Mouse (Mus musculus): Measurements from ENCODE around the gene Fbxo7.

The Fbxo7 gene

DNA sequence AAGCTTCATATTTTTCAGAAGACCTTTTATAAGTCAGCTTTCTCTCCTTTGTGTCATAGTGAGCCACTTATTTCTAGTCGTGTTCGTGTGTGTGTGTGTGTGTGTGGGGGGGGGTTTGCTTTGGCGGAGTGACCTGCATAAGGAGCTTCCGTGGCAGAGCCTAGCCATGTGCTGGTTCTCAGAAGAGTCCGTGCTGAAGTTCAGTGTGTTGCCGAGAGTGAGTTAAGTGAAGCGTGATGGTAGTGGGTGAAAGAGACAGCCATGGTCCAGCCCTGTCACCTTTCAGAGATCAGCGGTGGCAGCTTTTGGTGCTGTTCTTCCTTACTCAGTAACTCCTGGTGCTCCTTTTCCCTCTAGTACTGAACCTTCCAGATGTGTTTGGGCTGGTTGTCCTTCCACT, 22.3 kb downstream of the Fbxo7 start:
- DNase-seq: no peak

GRCm38 (mm10) chr10:86046371-86046770, 24.6 kb downstream of the Fbxo7 start:
- DNase-seq: no peak

GRCm38 (mm10) chr10:86047786-86048185, 26.0 kb downstream of the Fbxo7 start:
- no peak for DNase-seq

GRCm38 (mm10) chr10:86050522-86050921, 28.8 kb downstream of the Fbxo7 start:
- DNase-seq: no peak

DNA sequence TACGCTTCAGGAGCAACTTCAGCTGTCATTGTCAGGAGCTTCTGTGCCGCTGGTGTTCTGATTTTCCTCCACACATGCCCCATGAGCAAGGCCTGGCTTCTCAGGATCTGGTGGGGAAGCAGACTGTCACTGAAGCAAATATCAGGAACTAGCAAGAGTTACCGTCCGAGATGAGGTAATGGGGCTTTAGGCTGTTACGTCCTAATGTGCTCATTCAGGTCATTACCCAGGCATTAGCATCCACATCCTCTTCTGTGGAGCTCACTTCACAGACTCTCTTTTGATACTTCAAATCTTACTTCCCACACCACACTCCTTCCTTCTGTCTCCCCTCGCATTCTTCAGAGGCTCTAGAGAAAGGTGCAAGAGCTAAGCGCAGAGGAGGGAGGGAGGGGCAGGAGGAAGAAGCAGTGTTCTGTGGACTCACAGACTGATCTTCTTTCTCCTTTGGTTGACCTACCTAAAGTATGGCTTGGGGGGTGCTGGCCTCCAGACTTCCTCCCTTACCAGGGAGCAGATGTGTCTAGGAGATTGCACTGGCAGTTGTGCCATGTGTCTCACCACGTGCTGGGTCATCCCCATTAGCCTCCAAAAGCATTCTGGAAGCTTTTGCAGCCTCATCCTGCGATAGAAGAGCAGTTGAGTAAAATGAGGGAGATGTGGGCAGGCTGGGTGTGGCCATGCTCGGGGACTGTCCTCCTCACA, 31.2 kb downstream of the Fbxo7 start:
- DNase-seq: no peak

DNA sequence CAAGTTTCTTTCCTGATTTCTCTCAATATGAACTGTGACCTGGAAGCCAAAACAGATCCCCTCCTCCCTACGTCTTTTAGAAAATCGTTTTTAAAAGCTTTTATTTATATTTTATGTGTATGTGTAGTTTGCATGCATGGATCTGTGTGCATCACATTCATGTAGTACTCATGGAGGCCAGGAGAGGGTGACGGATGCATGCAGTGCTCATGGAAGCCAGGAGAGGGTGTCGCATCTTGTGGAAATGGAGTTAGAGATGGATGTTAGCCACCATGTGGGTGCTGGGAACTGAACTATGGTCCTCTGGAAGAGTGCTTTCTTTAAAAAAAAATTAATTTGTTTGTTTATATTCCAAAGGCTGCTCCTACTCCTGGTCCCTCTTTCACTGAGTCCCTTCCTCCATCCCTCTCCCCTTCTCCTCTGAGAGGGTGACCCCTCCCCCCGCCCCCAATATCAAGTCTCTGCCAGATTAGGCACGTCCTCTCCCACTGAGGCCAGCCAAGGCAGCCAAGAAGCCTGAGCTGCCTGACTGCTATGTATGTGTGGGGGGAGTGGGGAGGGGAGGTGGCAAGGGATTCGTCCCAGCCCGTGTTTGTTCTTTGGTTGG, 34.6 kb downstream of the Fbxo7 start:
- DNase-seq: no peak

GRCm38 (mm10) chr10:86057286-86057685, 35.5 kb downstream of the Fbxo7 start:
- DNase-seq: no peak

DNA sequence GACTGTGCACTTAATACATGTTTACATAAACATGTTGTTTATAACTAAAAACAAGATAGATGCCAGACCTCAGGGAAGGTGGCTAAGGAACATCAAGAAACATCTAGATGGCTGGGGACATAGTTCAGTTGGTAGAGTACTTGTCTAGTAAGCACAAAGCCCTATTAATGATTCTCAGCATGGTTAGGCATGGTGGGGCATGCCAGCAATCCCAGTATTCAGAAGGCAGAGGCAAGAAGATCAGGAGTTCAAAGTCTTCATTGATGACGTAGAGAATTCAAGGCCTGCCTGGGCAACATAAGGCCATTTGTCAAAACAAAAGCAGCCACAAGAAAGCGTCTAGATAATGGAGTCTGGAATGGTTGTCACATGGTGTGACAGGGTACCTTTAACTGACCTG, 35.9 kb downstream of the Fbxo7 start:
- no peak for DNase-seq

DNA sequence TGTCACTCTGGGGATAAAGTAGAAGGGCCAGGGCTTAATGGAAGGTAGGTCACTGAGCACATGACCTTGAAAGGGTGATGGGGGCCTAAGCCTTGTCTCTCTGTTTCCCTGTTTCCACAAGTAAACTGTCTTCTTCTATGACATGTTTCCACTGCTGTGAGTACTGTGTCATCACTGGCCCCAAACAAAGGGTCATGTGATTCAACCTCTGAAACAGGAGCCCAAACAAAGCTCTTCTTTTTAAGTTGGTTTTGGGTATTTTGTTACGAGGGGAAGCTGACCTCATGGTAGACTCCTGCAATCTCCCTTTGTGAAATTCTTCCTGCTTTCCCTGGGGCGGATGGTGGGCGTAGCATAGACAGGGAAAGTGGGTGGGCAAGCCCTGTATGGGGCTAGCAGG, 38.5 kb downstream of the Fbxo7 start:
- DNase-seq: no peak

GRCm38 (mm10) chr10:86062261-86063017, 40.7 kb downstream of the Fbxo7 start:
- DNase-seq: no peak

GRCm38 (mm10) chr10:86063018-86063384, 41.2 kb downstream of the Fbxo7 start:
- DNase-seq: no peak

- peak in 1 of 2 experiments; percentile 14 for DNase-seq
Measured at GRCm38 (mm10) chr10:86064937-86065336, 43.2 kb downstream of the Fbxo7 start.

DNA sequence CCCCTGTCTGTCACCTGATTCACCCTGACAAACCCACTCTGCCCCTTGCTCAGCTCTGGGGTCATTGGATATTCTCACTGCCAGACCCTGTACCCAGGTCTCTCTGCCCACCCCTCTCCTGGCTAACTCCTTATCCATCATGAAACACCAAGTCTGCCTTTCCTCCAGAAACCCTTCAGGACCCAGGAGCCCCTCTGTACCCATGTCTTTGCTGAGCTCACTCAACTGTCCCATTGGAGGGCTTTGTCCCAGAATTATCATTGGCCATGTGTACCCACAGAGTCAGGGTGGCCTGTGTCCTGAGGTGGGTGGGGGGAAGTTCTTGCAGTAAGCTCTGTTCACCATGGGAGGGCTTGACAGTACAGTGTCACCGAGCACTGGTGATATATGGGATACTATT, 43.9 kb downstream of the Fbxo7 start:
- DNase-seq: no peak

GRCm38 (mm10) chr10:86066651-86067050, 44.9 kb downstream of the Fbxo7 start:
- DNase-seq: no peak

DNA sequence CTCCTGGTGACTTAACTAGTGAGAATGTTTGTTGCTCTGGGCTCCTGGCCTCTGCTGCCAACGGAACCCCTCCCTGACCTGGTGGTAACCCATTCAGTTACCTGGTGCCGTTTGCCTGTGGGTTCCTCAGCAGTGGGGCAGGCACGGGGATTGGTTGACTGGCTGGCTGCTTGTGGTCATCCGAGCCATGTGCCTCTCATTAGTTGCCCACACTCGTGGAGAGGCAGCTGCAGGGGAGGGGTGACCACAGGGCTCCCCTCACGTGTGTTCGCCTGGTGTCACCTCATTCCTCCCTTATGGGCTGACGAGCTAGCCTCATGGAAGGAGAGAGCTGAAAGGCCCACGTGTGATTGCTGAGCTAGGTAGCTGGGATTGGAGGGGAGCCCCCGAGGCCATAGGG, 46.1 kb downstream of the Fbxo7 start:
- DNase-seq: no peak

GRCm38 (mm10) chr10:86069341-86069740, 47.6 kb downstream of the Fbxo7 start:
- no peak for DNase-seq

DNA sequence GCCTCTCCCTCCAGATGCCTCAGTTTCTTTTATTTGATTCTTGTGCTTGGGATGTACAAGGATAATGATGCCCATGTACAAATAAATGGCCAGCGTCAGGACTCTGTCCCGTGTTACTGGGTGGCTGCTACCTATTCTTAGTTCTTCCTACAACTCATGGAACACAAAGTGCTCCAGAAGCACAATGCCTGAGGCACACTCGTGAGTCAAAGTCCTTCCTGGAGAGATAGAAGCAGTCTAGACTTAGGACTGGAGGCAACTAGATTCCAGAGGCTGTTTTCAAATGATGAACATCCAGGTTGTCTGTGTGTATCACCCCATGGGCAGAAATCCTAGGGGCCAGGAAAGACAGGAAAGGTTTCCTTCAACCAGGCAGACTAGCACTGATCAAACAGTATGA, 49.0 kb downstream of the Fbxo7 start:
- no peak for DNase-seq

DNA sequence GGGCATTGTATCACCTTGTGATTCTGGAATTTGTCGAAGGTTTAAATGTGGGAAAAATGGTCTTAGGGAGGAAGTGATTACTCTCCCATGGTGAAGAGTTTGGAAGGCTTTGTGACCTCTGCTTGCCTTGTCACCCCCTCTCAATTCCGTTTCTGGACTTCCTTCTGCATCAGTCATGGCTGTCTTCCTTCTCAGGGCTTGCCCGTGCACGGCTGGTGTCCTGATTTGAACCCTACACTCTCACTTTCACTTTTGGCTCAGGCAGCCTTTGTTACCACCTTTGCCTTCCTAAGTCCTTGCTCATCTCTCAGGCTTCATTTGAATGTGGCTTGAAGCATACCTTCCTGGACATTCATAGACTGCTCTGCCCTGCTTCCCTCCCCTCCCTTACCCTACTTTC, 52.4 kb downstream of the Fbxo7 start:
- DNase-seq: no peak

GRCm38 (mm10) chr10:86074971-86075711, 53.4 kb downstream of the Fbxo7 start:
- no peak for DNase-seq

GRCm38 (mm10) chr10:86077272-86077671, 55.5 kb downstream of the Fbxo7 start:
- no peak for DNase-seq

DNA sequence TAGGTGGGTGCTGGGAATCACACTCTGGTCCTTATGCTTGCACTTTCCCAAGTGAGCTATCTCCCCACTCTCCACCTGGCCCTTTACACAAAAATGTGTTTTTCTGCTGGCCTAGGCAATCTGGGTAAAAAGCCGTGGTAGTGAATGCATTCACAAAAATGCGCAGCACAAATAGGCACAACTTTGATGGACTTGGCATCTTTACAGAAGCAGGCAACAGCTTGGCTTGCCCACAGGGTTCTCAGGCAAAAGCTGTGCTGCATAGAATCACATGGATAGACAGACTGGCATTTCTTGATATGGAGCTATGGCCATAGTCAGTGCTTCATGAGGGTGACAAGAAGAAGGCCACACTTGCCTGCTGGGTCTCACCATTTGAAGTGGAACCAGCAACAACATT, 57.0 kb downstream of the Fbxo7 start:
- no peak for DNase-seq

GRCm38 (mm10) chr10:86079921-86080320, 58.1 kb downstream of the Fbxo7 start:
- no peak for DNase-seq

DNA sequence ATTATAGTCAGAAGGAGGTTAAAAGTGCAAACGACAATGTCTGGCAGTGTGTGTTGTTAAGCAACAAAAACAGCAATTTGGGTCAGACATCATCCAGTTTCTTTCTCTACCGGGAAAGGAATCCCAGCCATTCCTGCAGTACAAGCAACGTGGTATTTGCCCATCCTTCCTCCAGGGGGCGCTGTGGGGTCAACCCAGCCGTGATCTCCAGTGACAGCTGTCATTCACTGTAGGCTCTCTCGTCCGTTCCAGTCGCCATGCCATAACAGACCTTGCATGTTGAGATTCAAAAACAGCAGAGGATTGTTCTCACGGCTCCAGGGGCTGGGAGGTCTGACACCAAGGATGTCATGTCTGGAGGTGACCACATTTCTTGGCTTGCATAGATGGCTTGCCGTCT, 70.1 kb downstream of the Fbxo7 start:
- DNase-seq: no peak
